In the genomic region with DNA sequence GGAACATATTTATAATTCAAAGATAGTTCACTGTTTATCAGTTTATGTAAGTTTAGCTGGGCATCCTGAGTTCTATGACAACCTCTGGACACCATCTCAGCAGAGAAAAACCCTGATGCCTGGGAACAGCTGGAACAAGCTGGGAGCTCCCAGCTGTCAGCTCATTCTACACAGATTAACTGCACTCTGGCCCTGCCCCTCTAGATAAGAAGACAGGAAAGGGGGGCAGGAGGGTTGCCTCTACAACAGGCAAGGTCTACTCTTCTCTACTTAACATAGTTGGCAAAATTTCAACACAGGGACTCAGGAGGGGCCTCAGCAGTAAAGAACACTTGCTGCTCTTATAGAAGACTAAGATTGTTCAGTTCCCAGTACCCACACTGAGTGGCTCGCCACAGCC, we compare ENCODE assay signal across 14 mouse cellular contexts. TPM values are rescaled to one million over a fixed set of nuclear protein-coding genes. Genes with fewer than 3 reads are reported as not detected.
DNase-seq lines count a peak whose midpoint lies in the region; ATAC-seq and TF ChIP-seq lines count a peak whose summit lies in the region.
"Had no signal": no experiment of that assay in that cellular context is flagged by ENCODE, and none has a peak within 500 bp of the region (broad histone marks: within the 10 kb centered on the region; RNA-seq: fewer than 3 reads in every experiment).

No protein-coding gene starts in this region.

- H3K27ac ChIP-seq in intestine, embryonic 15.5 days, result no peak overlapping the region
- no peak overlapping the region for H3K27ac ChIP-seq in intestine, postnatal 0 days (ENCODE audit: low read depth, low read length)
- H3K27ac ChIP-seq in heart, embryonic 16.5 days (ENCODE audit: low read length), result peak overlapping the region; percentile 93
- H3K27ac ChIP-seq: neural tube, embryonic 15.5 days had no signal

- no peak overlapping the region for H3K4me2 ChIP-seq in intestine, embryonic 15.5 days (replicated peaks)
- no peak overlapping the region for H3K4me2 ChIP-seq in intestine, postnatal 0 days (replicated peaks; ENCODE audit: low read depth)
- peak overlapping the region; percentile 48 for H3K4me2 ChIP-seq in heart, embryonic 16.5 days (ENCODE audit: low read depth, low read length)
- H3K4me2 ChIP-seq: neural tube, embryonic 15.5 days had no signal

- H3K9me3 ChIP-seq in intestine, embryonic 15.5 days, result no peaks in the 10 kb centered on the region
- H3K9me3 ChIP-seq in intestine, postnatal 0 days (ENCODE audit: control insufficient read depth), result no peaks in the 10 kb centered on the region
- no peaks in the 10 kb centered on the region for H3K9me3 ChIP-seq in heart, embryonic 16.5 days (replicated peaks; ENCODE audit: control insufficient read depth, low read length)
- H3K9me3 ChIP-seq: neural tube, embryonic 15.5 days had no signal

- H3K9ac ChIP-seq in intestine, embryonic 15.5 days, result no peak overlapping the region
- no peak overlapping the region for H3K9ac ChIP-seq in intestine, postnatal 0 days (ENCODE audit: low read depth, low read length)
- H3K9ac ChIP-seq in heart, embryonic 16.5 days (ENCODE audit: low read length), result no peak overlapping the region
- H3K9ac ChIP-seq: neural tube, embryonic 15.5 days had no signal

- H3K27me3 ChIP-seq in intestine, embryonic 15.5 days (replicated peaks), result no peaks in the 10 kb centered on the region
- H3K27me3 ChIP-seq in intestine, postnatal 0 days (replicated peaks; ENCODE audit: control insufficient read depth, insufficient read depth, low read length), result no peaks in the 10 kb centered on the region
- no peaks in the 10 kb centered on the region for H3K27me3 ChIP-seq in heart, embryonic 16.5 days (ENCODE audit: control insufficient read depth, insufficient read depth, low read length)
- H3K27me3 ChIP-seq: neural tube, embryonic 15.5 days had no signal

- H3K36me3 ChIP-seq in intestine, embryonic 15.5 days, result no peaks in the 10 kb centered on the region
- H3K36me3 ChIP-seq in intestine, postnatal 0 days (ENCODE audit: control insufficient read depth, insufficient read depth), result no peaks in the 10 kb centered on the region
- no peaks in the 10 kb centered on the region for H3K36me3 ChIP-seq in heart, embryonic 16.5 days (ENCODE audit: control insufficient read depth, insufficient read depth)
- H3K36me3 ChIP-seq: neural tube, embryonic 15.5 days had no signal

- no peak overlapping the region for H3K4me3 ChIP-seq in intestine, embryonic 15.5 days (replicated peaks)
- no peak overlapping the region for H3K4me3 ChIP-seq in intestine, postnatal 0 days (ENCODE audit: low read depth, low read length)
- no peak overlapping the region for H3K4me3 ChIP-seq in heart, embryonic 16.5 days (ENCODE audit: low read length)
- H3K4me3 ChIP-seq: neural tube, embryonic 15.5 days had no signal

- peak; percentile 68 for ATAC-seq in intestine, embryonic 15.5 days
- ATAC-seq in intestine, postnatal 0 days, result no peak
- ATAC-seq in heart, embryonic 16.5 days (replicated peaks; ENCODE audit: extremely low read depth, insufficient read depth, low FRiP score), result peak; percentile 79
- ATAC-seq: activated CD4-positive, CD25-positive, alpha-beta regulatory T cell, adult 4 months had no signal

- peak; percentile 29 for DNase-seq in lung, postnatal 10 days
- DNase-seq in lung, adult 18-20 months, result no peak
- no peak for DNase-seq in left cerebral cortex, adult 9 months (ENCODE audit: low spot score in 2 of 2)
- DNase-seq in Muller cell, postnatal 12 days (ENCODE audit: inconsistent ontology term), result no peak
- DNase-seq: cerebellum, adult 11 months; kidney, adult 11 months; left cerebral cortex, postnatal 4 days; right cerebral cortex, postnatal 14 days; thymus, postnatal 25 days had no signal

- WGBS in intestine, embryonic 15.5 days, result 77% methylated on average over 1 of the region's 1 CpGs
- WGBS in intestine, postnatal 0 days, result 36% methylated on average over 1 of the region's 1 CpGs
- WGBS in heart, embryonic 16.5 days, result 28% methylated on average over 1 of the region's 1 CpGs

- H3K4me1 ChIP-seq in intestine, embryonic 15.5 days (replicated peaks), result peaks cover 6% of the 10 kb centered on the region; the same call in 1 of the 2 replicates
- H3K4me1 ChIP-seq in intestine, postnatal 0 days (replicated peaks; ENCODE audit: control insufficient read depth, insufficient read depth, low read length), result no peaks in the 10 kb centered on the region
- peaks cover 67% of the 10 kb centered on the region for H3K4me1 ChIP-seq in heart, embryonic 16.5 days (ENCODE audit: control insufficient read depth, insufficient read depth, low read length)
- H3K4me1 ChIP-seq: neural tube, embryonic 15.5 days had no signal

- TF ChIP-seq CTCF in intestine, postnatal 0 days (IDR thresholded peaks at IDR 0.05; ENCODE audit: low read depth), result no peak

RNA-seq across cellular contexts. Expression of a gene that starts 27.0 kb away (rescaled TPM):
- polyA plus RNA-seq in intestine, embryonic 15.5 days (2015; fragmentation: Nextera tagmentation; extraction: Ambion mirVana), result 28.0 and 29.4 TPM in 2 replicates
- 8.5 and 8.8 TPM in 2 replicates for polyA plus RNA-seq in intestine, postnatal 0 days (2015; fragmentation: Nextera tagmentation; extraction: Ambion mirVana)
- 51.5 and 59.3 TPM in 2 replicates for polyA plus RNA-seq in heart, embryonic 16.5 days (2015; fragmentation: Nextera tagmentation; extraction: Ambion mirVana)
